Mouse (Mus musculus): ENCODE data around the gene Vax1. TPM values are rescaled to one million over a fixed set of nuclear protein-coding genes. Genes with fewer than 3 reads are reported as not detected.
A peak's percentile ranks its signal among the peaks of the same experiment; 100 is the strongest.

The Vax1 gene
- polyA plus RNA-seq (2015; fragmentation: Nextera tagmentation; extraction: Ambion mirVana) = not detected in 2 replicates

DNA sequence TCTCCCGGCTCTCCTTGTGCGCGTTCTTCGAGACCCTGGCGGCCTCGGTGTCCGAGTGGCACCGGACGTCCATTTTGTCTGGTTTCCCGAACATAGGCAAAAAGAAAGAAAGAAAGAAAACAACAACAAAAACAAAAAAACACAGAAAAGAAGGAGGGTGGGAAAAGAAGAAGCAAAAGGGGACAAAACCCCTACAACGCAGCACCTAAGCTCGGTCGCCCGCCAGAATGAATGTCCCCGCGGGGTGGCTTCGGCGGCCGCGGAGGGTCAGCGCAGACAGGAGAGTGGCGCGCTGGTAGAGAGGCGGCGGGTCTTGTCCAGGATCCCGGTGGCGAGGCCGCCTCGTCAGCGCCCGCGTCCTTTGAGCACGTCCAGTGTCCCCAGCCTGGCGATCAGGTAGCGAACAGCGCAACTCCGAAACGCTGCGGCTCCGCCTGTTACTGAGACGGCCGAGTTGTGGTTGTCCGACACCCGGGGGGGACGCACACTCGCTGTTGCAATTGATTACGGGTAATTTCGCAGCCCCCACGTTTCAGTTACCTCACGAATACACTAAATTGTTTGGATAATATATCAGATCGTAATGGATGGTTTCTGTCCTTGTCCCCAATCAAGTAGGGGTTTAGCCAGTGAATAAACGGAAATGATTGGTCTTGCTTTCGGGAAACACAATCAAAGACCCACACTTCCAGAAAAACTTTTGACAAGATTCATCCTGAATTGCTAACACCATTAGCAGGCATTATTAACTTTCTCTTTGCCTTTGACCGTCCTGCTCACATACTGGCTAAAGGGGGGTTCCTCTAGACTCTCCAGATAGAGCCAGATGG is at the start of gene Vax1:
Vax1 (minus strand) TSS at position 121 of the 830 bp plus-strand sequence.
- Histone ChIP-seq H3K27ac (replicated peaks) (no peak within 1 kb of the TSS), H3K9me3 (no peaks in the 10 kb centered on the region), H3K4me1 (replicated peaks) (peaks cover 34% of the 10 kb centered on the region), H3K36me3 (no peaks in the 10 kb centered on the region), H3K4me3 (peak within 1 kb of the TSS; percentile 7; the same call in 1 of the 2 replicates), H3K9ac (no peak within 1 kb of the TSS), H3K27me3 (peaks cover 100% of the 10 kb centered on the region), H3K4me2 (peak within 1 kb of the TSS; percentile 32)
- no peak for ATAC-seq (ENCODE audit: low read depth)
- WGBS = under 1% methylated on average over 54 of the region's 54 CpGs

- no peaks in the 10 kb centered on the region for H3K4me1 ChIP-seq (replicated peaks)
- peaks cover 58% of the 10 kb centered on the region for H3K27me3 ChIP-seq
- H3K27ac ChIP-seq (replicated peaks) = no peak within 1 kb of the TSS
- no peak within 1 kb of the TSS for H3K4me3 ChIP-seq
- no peak within 1 kb of the TSS for H3K4me2 ChIP-seq
- 86% methylated on average over 8 of the region's 8 CpGs for WGBS
- H3K36me3 ChIP-seq = no peaks in the 10 kb centered on the region
- ATAC-seq (ENCODE audit: low read depth) = no peak
- H3K9ac ChIP-seq = no peak within 1 kb of the TSS
- H3K9me3 ChIP-seq = no peaks in the 10 kb centered on the region
Observed at GRCm38 (mm10) chr19:59218991-59219390, 49.1 kb upstream of the Vax1 start, which contains the start of gene Kcnk18. TSS of gene Kcnk18 (plus strand) at chr19:59219214.

- no peak overlapping the region for H3K4me2 ChIP-seq
- no peaks in the 10 kb centered on the region for H3K4me1 ChIP-seq (replicated peaks)
- no peak for ATAC-seq (ENCODE audit: low read depth)
- no peak overlapping the region for H3K9ac ChIP-seq
- no peak overlapping the region for H3K4me3 ChIP-seq
- H3K27me3 ChIP-seq = peaks cover 70% of the 10 kb centered on the region
- H3K36me3 ChIP-seq = no peaks in the 10 kb centered on the region
- H3K9me3 ChIP-seq = no peaks in the 10 kb centered on the region
- H3K27ac ChIP-seq (replicated peaks) = no peak overlapping the region
- 54% methylated on average over 3 of the region's 3 CpGs for WGBS
Observed at GRCm38 (mm10) chr19:59216891-59217290, 47.0 kb upstream of the Vax1 start.

DNA sequence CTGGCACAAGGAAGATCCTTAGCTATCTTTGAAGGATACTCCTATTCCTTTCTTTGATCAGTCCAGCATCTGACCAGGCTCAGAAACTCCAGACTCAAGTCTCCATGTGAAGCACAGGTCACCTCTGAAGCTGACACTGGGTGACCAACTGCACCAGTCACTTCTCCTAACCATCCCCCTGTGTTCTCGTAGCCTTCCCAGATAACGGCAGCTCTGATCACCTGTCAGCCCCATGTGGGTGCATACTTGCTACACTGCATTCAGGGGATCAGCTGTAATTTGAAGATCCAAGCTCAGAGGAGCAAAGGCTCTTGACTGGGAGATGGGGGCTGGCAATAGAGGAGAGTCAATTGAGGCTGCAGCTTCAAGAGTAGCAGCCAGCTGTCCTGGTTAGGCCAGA is 39.1 kb upstream of the Vax1 start:
- H3K4me3 ChIP-seq = no peak overlapping the region
- peaks cover 50% of the 10 kb centered on the region for H3K27me3 ChIP-seq
- no peak overlapping the region for H3K27ac ChIP-seq (replicated peaks)
- WGBS = 78% methylated on average over 2 of the region's 2 CpGs
- ATAC-seq (ENCODE audit: low read depth) = no peak; the same call in 1 of the 2 replicates
- no peaks in the 10 kb centered on the region for H3K9me3 ChIP-seq
- H3K9ac ChIP-seq = no peak overlapping the region
- H3K4me2 ChIP-seq = no peak overlapping the region
- H3K36me3 ChIP-seq = no peaks in the 10 kb centered on the region
- no peaks in the 10 kb centered on the region for H3K4me1 ChIP-seq (replicated peaks)

DNA sequence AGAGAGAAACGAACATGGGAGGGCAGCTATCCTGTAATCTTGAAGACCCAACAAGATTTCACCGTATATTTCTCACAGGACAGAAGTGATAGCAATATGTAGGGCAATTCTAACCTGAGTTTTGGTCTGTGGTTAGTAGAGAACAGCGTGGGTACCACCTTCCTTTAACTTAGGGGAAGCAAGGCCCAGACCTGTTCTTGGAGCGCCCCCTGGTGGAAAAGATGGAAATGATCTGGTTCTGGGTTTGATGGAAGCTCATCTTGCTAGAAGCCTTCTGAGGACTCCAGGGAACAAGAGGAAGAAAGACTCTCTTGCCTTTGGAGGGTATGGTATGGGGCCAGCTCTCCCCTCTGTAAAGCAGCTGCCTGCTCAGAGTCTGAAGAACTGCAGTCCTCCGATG is 38.6 kb upstream of the Vax1 start:
- peaks cover 47% of the 10 kb centered on the region for H3K27me3 ChIP-seq
- WGBS = 32% methylated on average over 5 of the region's 5 CpGs
- no peak overlapping the region for H3K4me2 ChIP-seq
- no peaks in the 10 kb centered on the region for H3K4me1 ChIP-seq (replicated peaks)
- H3K27ac ChIP-seq (replicated peaks) = no peak overlapping the region
- H3K9ac ChIP-seq = no peak overlapping the region
- no peaks in the 10 kb centered on the region for H3K9me3 ChIP-seq
- H3K36me3 ChIP-seq = no peaks in the 10 kb centered on the region
- ATAC-seq (ENCODE audit: low read depth) = no peak
- H3K4me3 ChIP-seq = no peak overlapping the region

DNA sequence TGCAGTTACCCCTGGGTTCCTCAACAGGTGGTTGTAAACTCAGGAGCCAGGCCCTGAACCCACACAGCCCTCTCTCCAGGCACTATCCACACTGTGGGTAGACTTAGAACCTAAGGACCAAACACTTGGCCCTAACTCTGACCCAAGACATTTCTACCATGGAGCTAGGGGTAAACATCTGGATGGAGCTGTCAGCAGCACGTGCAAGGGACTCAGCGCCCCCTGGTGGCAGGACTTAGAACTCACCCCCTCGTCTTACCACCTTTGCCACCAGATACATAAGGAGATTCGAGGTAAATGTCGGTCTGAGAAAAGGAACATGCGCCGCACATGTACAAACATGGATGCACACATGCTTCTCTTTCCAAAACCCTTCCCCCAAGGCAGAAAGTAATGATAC is 28.3 kb upstream of the Vax1 start:
- H3K4me1 ChIP-seq (replicated peaks) = peaks cover 7% of the 10 kb centered on the region; the same call in 1 of the 2 replicates
- H3K9ac ChIP-seq = no peak overlapping the region
- no peak overlapping the region for H3K4me3 ChIP-seq
- 42% methylated on average over 7 of the region's 7 CpGs for WGBS
- no peak for ATAC-seq (ENCODE audit: low read depth)
- 0 out of 2 replicates have a peak, but pooled peaks cover 5% of the 10 kb centered on the region for H3K9me3 ChIP-seq
- peaks cover 60% of the 10 kb centered on the region for H3K27me3 ChIP-seq
- H3K27ac ChIP-seq (replicated peaks) = no peak overlapping the region
- no peak overlapping the region for H3K4me2 ChIP-seq
- H3K36me3 ChIP-seq = no peaks in the 10 kb centered on the region

DNA sequence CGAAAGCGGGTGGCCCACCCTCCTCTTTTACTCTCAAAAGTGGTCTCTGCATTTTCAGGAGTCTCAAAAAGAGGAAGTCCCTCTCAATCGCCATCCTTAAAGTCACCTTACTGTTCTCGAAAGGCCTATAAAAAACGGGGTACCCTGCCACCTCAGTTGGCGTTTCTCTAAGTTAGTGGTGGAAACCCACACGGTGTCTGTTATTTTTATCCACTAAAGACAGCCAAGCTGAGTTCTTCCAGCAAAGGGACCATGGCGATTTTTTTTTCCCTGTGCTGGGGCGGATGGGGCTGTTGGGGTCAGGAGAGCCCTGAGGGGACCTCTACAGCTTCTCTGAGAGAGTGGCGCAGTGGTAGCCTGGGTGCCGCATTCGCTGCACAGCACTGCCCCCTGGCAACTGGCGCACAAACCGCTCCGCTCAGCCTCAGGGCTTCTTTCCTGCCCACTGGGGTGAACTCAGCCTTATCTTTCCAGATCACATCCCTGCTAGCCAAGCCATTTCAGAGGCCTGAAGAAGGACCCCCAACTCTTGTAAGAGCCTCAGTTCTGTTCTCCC is 26.3 kb upstream of the Vax1 start:
- 3% methylated on average over 15 of the region's 15 CpGs for WGBS
- no peak; the same call in 1 of the 2 replicates for ATAC-seq (ENCODE audit: low read depth)

GRCm38 (mm10) chr19:59195181-59195770 is 25.4 kb upstream of the Vax1 start:
- Histone ChIP-seq H3K27ac (replicated peaks) (no peak overlapping the region), H3K4me3 (no peak overlapping the region), H3K9ac (no peak overlapping the region), H3K4me2 (no peak overlapping the region), H3K4me1 (replicated peaks) (peaks cover 7% of the 10 kb centered on the region; the same call in 1 of the 2 replicates), H3K9me3 (0 out of 2 replicates have a peak, but pooled peaks cover 5% of the 10 kb centered on the region), H3K36me3 (no peaks in the 10 kb centered on the region), H3K27me3 (peaks cover 89% of the 10 kb centered on the region)
- WGBS = 5% methylated on average over 9 of the region's 9 CpGs
- ATAC-seq (ENCODE audit: low read depth) = no peak

More for the DNA sequence above, 26.3 kb upstream of the Vax1 start:
- Histone ChIP-seq H3K27ac (replicated peaks) (no peak overlapping the region), H3K4me1 (replicated peaks) (peaks cover 7% of the 10 kb centered on the region; the same call in 1 of the 2 replicates), H3K4me3 (no peak overlapping the region), H3K9me3 (0 out of 2 replicates have a peak, but pooled peaks cover 5% of the 10 kb centered on the region), H3K9ac (no peak overlapping the region), H3K4me2 (no peak overlapping the region), H3K27me3 (peaks cover 80% of the 10 kb centered on the region), H3K36me3 (no peaks in the 10 kb centered on the region)

GRCm38 (mm10) chr19:59193986-59194820 is 24.3 kb upstream of the Vax1 start:
- peak overlapping the region; percentile 26 for H3K4me2 ChIP-seq
- H3K4me3 ChIP-seq = peak overlapping the region; percentile 8; the same call in 1 of the 2 replicates
- ATAC-seq (ENCODE audit: low read depth) = no peak
- no peak overlapping the region for H3K9ac ChIP-seq
- H3K9me3 ChIP-seq = 0 out of 2 replicates have a peak, but pooled peaks cover under 1% of the 10 kb centered on the region
- H3K36me3 ChIP-seq = no peaks in the 10 kb centered on the region
- peaks cover 92% of the 10 kb centered on the region for H3K27me3 ChIP-seq
- peaks cover 7% of the 10 kb centered on the region; the same call in 1 of the 2 replicates for H3K4me1 ChIP-seq (replicated peaks)
- WGBS = under 1% methylated on average over 50 of the region's 50 CpGs
- no peak overlapping the region for H3K27ac ChIP-seq (replicated peaks)

DNA sequence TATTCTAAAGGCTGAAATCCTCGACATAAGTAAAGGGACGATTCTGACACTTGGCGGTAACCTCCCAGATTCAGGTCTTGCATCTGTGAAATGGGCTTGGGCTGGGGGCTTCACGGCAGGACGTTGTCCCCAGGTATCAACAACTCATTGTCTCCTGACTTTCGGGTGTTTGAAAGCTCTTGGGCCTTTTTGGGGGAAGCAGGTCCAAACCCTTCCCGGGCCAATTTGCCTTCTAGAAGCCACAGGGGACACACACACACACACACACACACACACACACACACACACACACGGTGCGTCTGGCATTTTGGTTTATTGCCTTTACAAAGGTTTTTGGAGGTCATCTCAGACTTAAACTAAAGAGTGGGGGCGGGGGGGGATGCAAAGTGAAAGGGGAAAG is 23.6 kb upstream of the Vax1 start:
- Histone ChIP-seq H3K27ac (replicated peaks) (no peak overlapping the region), H3K9ac (no peak overlapping the region), H3K4me3 (no peak overlapping the region), H3K36me3 (no peaks in the 10 kb centered on the region), H3K9me3 (no peaks in the 10 kb centered on the region), H3K4me2 (peak overlapping the region; percentile 26; the same call in 1 of the 2 replicates), H3K4me1 (replicated peaks) (peaks cover 7% of the 10 kb centered on the region; the same call in 1 of the 2 replicates), H3K27me3 (peaks cover 96% of the 10 kb centered on the region)
- WGBS = 1% methylated on average over 10 of the region's 10 CpGs
- no peak for ATAC-seq (ENCODE audit: low read depth)

DNA sequence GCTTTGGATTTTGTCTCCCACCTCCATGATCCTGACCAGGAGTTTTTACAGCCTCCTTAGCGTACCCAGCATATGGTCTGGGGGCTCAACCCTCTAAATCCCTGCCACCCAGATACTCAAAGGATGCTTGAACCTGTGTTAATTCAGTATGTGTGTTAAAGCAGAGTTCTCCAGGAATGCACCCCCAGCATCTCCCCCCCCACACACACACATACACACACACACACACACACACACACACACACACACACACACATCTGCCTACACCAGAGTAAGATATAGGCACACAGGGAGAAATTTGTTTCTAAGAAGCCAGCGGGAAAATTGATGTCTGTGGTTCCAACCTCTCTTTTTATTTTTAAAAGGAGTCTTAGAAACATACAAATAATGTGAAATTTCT is 22.6 kb upstream of the Vax1 start:
- no peak overlapping the region for H3K4me2 ChIP-seq
- WGBS = 4% methylated on average over 2 of the region's 2 CpGs
- no peak overlapping the region for H3K9ac ChIP-seq

More for the DNA sequence above, 22.6 kb upstream of the Vax1 start:
- Histone ChIP-seq H3K36me3 (no peaks in the 10 kb centered on the region), H3K27ac (replicated peaks) (no peak overlapping the region), H3K9me3 (no peaks in the 10 kb centered on the region), H3K4me1 (replicated peaks) (peaks cover 7% of the 10 kb centered on the region; the same call in 1 of the 2 replicates), H3K27me3 (peaks cover 96% of the 10 kb centered on the region), H3K4me3 (no peak overlapping the region)
- ATAC-seq (ENCODE audit: low read depth) = no peak
